Mouse (Mus musculus): ENCODE measurements around the gene Abhd12b.

Gene Abhd12b

GRCm38 (mm10) chr12:70153842-70154241 lies at the start of gene Abhd12b:
TSS of gene Abhd12b (plus strand) at chr12:70154142.
- DNase-seq (ENCODE audit: low spot score in 2 of 2) = no peak

- DNase-seq (ENCODE audit: low spot score in 2 of 2) = no peak
Measured at GRCm38 (mm10) chr12:70104199-70104598, 49.7 kb upstream of the Abhd12b start.

- DNase-seq (ENCODE audit: low spot score in 2 of 2) = no peak
Measured at GRCm38 (mm10) chr12:70104776-70105420, 49.0 kb upstream of the Abhd12b start.

- no peak for DNase-seq (ENCODE audit: low spot score in 2 of 2)
Measured at GRCm38 (mm10) chr12:70105885-70106284, 48.1 kb upstream of the Abhd12b start.

GRCm38 (mm10) chr12:70106508-70106907 lies 47.4 kb upstream of the Abhd12b start:
- DNase-seq (ENCODE audit: low spot score in 2 of 2) = no peak

- DNase-seq (ENCODE audit: low spot score in 2 of 2) = no peak
Measured at GRCm38 (mm10) chr12:70108104-70108503, 45.8 kb upstream of the Abhd12b start.

- DNase-seq (ENCODE audit: low spot score in 2 of 2) = no peak
Measured at GRCm38 (mm10) chr12:70109921-70110320, 44.0 kb upstream of the Abhd12b start.

- DNase-seq (ENCODE audit: low spot score in 2 of 2) = no peak
Measured at GRCm38 (mm10) chr12:70110375-70111116, 43.4 kb upstream of the Abhd12b start.

- DNase-seq (ENCODE audit: low spot score in 2 of 2) = peak in 1 of 2 experiments; percentile 39
Measured at GRCm38 (mm10) chr12:70111117-70111366, 42.9 kb upstream of the Abhd12b start.

- peak; percentile 57 to 72 for DNase-seq (ENCODE audit: low spot score in 2 of 2)
Measured at GRCm38 (mm10) chr12:70111367-70112089, 42.4 kb upstream of the Abhd12b start.

- DNase-seq (ENCODE audit: low spot score in 2 of 2) = peak in 1 of 2 experiments; percentile 44
Measured at GRCm38 (mm10) chr12:70112090-70112383, 41.9 kb upstream of the Abhd12b start.

- DNase-seq (ENCODE audit: low spot score in 2 of 2) = no peak
Measured at GRCm38 (mm10) chr12:70113351-70113750, 40.6 kb upstream of the Abhd12b start, which contains the start of gene Nin. TSS of gene Nin (minus strand) at chr12:70113717.

GRCm38 (mm10) chr12:70117146-70117545 lies 36.8 kb upstream of the Abhd12b start:
- DNase-seq (ENCODE audit: low spot score in 2 of 2) = no peak

- peak in 1 of 2 experiments; percentile 36 for DNase-seq (ENCODE audit: low spot score in 2 of 2)
Measured at GRCm38 (mm10) chr12:70118721-70119345, 35.1 kb upstream of the Abhd12b start.

- no peak for DNase-seq (ENCODE audit: low spot score in 2 of 2)
Measured at GRCm38 (mm10) chr12:70119552-70119951, 34.4 kb upstream of the Abhd12b start.

GRCm38 (mm10) chr12:70126626-70127025 lies 27.3 kb upstream of the Abhd12b start:
- DNase-seq (ENCODE audit: low spot score in 2 of 2) = no peak

- no peak for DNase-seq (ENCODE audit: low spot score in 2 of 2)
Measured at GRCm38 (mm10) chr12:70129105-70129504, 24.8 kb upstream of the Abhd12b start.

GRCm38 (mm10) chr12:70131042-70131675 lies 22.8 kb upstream of the Abhd12b start:
- peak; percentile 45 to 48 for DNase-seq (ENCODE audit: low spot score in 2 of 2)

GRCm38 (mm10) chr12:70134627-70135235 lies 19.2 kb upstream of the Abhd12b start:
- DNase-seq (ENCODE audit: low spot score in 2 of 2) = no peak

- DNase-seq (ENCODE audit: low spot score in 2 of 2) = no peak
Measured at GRCm38 (mm10) chr12:70136185-70136756, 17.7 kb upstream of the Abhd12b start.

GRCm38 (mm10) chr12:70137095-70137494 lies 16.8 kb upstream of the Abhd12b start:
- no peak for DNase-seq (ENCODE audit: low spot score in 2 of 2)

Measured in frontal cortex, postnatal 10 days (tissue).